ENCODE assay signal across 1 mouse cellular context in the genomic region with DNA sequence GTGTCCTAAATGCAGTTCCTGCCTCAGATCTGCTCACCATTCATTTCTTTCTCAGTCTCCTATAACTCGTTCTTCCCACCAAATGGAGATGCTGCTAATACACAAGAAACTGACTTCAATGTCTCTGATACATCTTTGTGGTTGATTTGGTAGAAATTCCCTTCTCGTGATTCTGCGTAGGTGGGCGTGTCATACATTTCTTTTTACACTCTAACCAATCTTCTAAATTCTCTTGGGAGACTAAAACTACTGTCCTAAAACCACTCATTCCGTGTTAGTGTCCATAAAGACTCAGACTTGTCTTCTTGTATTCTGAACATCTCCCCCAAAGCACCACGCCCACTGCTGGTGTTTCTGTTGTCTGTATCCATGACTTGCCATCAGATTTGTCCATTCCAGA.
A peak's percentile ranks its signal among the peaks of the same experiment; 100 is the strongest.
TF ChIP-seq lines count a peak whose summit lies in the region.

No protein-coding gene starts in this region.

TF ChIP-seq in CH12.LX, 34 proteins besides CTCF, POLR2A, EP300 and RAD21:
- peak; percentile 46; the same call in 1 of the 2 replicates for TF ChIP-seq ETS1 (conservative IDR thresholded peaks at IDR 0.05; ENCODE audit: low read depth, low read length)
- peak; percentile 72; the same call in 1 of the 2 replicates for TF ChIP-seq BHLHE40 (IDR thresholded peaks at IDR 0.05; ENCODE audit: low read depth, low read length)
- TF ChIP-seq JUN (IDR thresholded peaks at IDR 0.05; ENCODE audit: insufficient read depth, low read depth, low read length) = no peak
